Mouse (Mus musculus) retina, postnatal 7 days (tissue): ENCODE measurements around the gene Stam.
"Not testable (repeated sequence)": the region's sequence is repeated elsewhere in the genome, so short reads cannot be mapped to it uniquely, and the experiment has no call there.

Experiments
- DNase-seq: peaks from one replicate; pipeline ENCODE4 v3.0.0-alpha.2; 2012; ENCODE audit warnings: low read depth, low spot score

The Stam gene

DNA sequence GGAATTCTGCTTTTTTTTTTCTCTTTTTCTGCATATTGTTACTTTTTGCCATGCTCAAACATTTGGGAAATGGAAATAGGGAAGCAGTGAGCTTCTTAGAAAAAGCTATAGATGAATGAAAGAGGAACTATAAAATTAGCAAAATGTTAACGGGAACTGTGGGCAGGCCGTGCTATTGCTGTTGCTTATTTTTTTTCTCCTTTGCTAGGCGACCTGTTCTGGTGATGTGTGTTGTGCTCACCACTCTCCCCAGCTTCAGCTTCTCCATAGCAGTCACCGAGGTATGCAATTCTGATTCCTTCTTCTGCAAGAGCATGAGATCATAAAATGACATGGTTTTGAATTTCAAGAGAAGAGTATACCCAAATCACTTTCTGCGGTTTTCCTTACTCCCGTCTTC is 118.1 kb downstream of the Stam start:
- no peak for DNase-seq

DNA sequence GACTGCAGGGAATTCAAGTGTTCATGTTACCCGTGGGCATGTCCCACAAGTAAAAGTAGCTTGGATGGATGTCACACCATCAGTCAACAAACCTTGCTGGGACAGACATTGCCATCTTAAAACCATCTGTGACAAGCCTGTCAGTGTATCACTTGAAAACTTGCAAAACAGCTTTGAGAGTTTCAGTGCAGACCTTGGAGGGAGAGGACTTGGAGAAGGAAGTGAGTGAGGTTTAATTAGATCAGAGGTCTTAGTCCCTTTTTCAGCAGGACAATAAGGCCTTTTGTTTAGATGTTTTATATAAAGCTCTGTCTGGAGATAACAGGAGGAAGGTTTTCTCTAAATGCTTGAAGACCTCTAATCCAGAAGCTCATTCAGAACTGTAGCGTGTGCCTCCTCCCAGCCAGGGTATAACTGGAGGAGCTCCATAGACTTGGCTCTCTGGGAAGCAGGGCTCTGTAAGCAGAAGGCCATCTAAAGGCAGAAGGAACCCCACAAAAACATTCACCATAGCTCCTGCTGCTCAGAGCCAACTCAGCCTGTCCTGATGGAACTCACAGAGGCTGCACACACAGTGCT is 124.5 kb downstream of the Stam start:
- not testable (repeated sequence) for DNase-seq
